Mouse (Mus musculus): ENCODE measurements at regions not wholly inside any gene's neighbourhood (a gene's known extent, or its start where the extent isn't known, plus 50 kb on each side); places are given as distances from the start of the nearest gene placed in this dataset.

DNA sequence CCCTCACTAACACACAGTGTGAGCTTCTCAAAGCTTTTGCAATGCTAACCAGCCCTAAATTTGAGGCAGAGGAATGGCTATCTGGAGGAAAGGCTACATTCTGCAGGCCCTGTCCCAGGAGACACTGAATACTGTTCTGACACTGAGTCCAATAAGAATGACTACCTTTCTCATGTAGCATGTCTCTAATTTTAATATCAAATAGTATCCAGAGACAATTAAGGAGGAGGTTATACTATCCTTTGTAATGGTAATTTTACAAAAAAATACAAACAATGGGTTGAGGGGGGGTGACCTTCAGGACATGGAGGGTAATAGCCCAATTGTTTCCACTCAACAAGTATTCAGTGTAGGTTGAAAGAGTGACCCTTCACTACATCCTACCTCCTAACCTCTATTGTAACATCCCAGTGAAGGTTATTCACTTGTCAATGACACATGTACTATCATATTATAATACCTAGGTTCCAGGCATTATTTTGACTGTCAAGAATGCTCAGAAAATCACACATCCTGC, 222.7 kb downstream of the Gm826 start:
- H3K9ac ChIP-seq: no peak overlapping the region
- no peaks in the 10 kb centered on the region for H3K4me1 ChIP-seq (ENCODE audit: insufficient read depth)
- H3K27ac ChIP-seq (ENCODE audit: low read depth): no peak overlapping the region
- ATAC-seq (ENCODE audit: insufficient read depth) (no peak), DNase-seq (no peak)
- no peak overlapping the region for H3K4me3 ChIP-seq (ENCODE audit: low read depth, low read length)
- TF ChIP-seq CTCF (IDR thresholded peaks at IDR 0.05; ENCODE audit: low read depth): no peak
- H3K4me2 ChIP-seq: no peak overlapping the region
- no peaks in the 10 kb centered on the region for H3K27me3 ChIP-seq (ENCODE audit: insufficient read depth, low read length)
- no peaks in the 10 kb centered on the region for H3K36me3 ChIP-seq (ENCODE audit: insufficient read depth)
- H3K9me3 ChIP-seq (ENCODE audit: low read depth, low read length): no peaks in the 10 kb centered on the region

DNA sequence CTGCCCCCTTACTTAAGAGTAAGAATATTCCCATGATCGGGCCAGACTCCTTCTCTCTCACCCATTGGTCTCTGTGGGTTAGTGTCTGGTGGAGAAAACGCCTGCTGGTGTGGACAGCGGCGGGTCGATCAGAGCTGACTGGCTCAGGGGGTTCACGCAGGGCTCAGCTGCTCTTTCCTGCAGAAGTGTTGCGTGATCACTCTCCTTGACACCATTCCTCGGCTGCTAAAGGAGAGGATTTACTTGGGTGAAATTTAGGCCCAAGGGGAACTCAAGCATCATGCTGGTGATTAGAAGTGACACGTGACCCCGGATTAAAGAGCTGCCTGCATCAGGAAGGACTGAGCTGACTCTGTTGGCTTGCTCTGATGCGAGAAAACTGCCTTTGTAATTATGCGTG, 240.9 kb downstream of the Gm826 start:
- H3K36me3 ChIP-seq (ENCODE audit: insufficient read depth): no peaks in the 10 kb centered on the region
- 21% methylated on average over 12 of the region's 12 CpGs for whole genome bisulfite sequencing
- no peak overlapping the region for H3K4me2 ChIP-seq
- DNase-seq (no peak), ATAC-seq (ENCODE audit: insufficient read depth) (no peak)
- H3K27me3 ChIP-seq (ENCODE audit: insufficient read depth, low read length): no peaks in the 10 kb centered on the region
- H3K4me1 ChIP-seq (ENCODE audit: insufficient read depth): no peaks in the 10 kb centered on the region
- H3K4me3 ChIP-seq (ENCODE audit: low read depth, low read length): no peak overlapping the region
- no peak overlapping the region for H3K27ac ChIP-seq (ENCODE audit: low read depth)
- no peak overlapping the region for H3K9ac ChIP-seq
- no peak for TF ChIP-seq CTCF (IDR thresholded peaks at IDR 0.05; ENCODE audit: low read depth)
- no peaks in the 10 kb centered on the region for H3K9me3 ChIP-seq (ENCODE audit: low read depth, low read length)

DNA sequence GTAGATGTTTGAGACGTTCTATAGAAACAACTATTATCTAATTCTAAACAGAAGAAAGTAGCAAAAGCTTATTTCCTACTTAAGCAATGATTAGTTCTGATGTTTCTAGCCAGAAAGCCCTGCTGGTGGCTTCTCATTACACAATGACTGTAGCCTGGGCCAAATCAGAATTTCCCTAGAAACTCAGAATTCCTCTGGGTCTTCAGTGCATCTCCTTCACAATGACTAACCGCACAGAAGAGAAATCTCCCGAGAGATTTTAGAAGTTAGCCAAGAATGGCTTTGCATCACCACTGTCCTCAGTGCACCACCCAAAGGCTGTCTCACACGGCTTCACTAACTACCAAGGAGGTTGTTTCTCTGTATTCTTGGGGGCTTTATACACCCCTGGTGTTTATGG, 248.0 kb downstream of the Gm826 start:
- H3K9me3 ChIP-seq (ENCODE audit: low read depth, low read length): no peaks in the 10 kb centered on the region
- WGBS: 72% methylated on average over 4 of the region's 4 CpGs
- ATAC-seq (ENCODE audit: insufficient read depth): no peak

DNA sequence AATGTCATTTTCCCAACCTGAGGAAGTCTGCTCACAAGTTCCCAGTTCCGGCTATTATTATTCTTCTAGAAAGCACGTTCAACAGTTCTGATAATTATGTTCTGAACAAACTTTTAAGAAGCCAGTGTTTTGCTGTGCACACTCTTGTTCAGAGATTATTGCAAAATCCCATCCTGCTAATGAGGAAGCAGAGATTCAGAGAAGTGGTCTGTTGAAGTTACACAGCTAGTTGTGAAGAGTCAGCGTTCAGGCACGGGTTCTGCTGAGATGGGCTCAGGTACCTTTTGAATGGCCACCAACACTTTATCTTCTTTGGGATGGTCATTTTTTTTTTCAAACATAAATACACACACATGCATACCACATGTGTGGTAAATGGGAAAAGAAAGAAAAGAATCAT, 250.3 kb downstream of the Gm826 start:
- ATAC-seq (ENCODE audit: insufficient read depth): no peak
- no peak overlapping the region for H3K4me3 ChIP-seq (ENCODE audit: low read depth, low read length)

More for the DNA sequence above, 248.0 kb downstream of the Gm826 start:
- Histone ChIP-seq H3K36me3 (ENCODE audit: insufficient read depth) (no peaks in the 10 kb centered on the region), H3K4me3 (ENCODE audit: low read depth, low read length) (no peak overlapping the region), H3K27ac (ENCODE audit: low read depth) (no peak overlapping the region), H3K4me1 (ENCODE audit: insufficient read depth) (no peaks in the 10 kb centered on the region), H3K27me3 (ENCODE audit: insufficient read depth, low read length) (no peaks in the 10 kb centered on the region), H3K4me2 (no peak overlapping the region), H3K9ac (no peak overlapping the region)
- no peak for DNase-seq
- TF ChIP-seq CTCF (IDR thresholded peaks at IDR 0.05; ENCODE audit: low read depth): no peak

DNA sequence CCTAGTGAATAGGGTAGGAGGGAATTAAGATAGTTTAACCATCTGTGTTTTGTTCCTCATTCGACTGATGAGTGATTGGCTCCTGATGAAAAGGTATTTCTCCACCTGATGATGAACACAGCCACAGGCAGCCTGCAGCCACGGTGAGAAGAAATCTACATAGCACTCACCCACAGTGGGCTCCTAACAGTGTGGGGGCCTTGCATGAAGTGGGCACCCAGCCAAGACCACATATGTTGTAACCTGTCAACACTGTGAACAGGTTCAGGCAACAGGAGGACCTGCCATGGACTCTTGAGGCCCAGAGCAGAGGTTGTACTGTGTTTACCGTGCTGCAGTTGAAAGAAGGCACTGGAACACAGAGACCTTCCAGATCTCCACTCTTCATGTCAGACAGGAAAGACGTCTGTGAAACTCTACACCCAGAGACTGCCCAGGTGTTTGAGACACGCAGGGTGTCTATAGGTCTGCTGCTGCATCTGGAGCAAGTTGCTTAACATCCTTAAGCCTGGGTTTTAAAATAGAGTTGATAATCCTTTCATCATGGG, 251.8 kb downstream of the Gm826 start:
- no peak for DNase-seq
- 50% methylated on average over 5 of the region's 5 CpGs for WGBS
- Histone ChIP-seq H3K36me3 (ENCODE audit: insufficient read depth) (no peaks in the 10 kb centered on the region), H3K9ac (no peak overlapping the region), H3K4me2 (no peak overlapping the region), H3K4me1 (ENCODE audit: insufficient read depth) (no peaks in the 10 kb centered on the region), H3K9me3 (ENCODE audit: low read depth, low read length) (no peaks in the 10 kb centered on the region), H3K27ac (ENCODE audit: low read depth) (no peak overlapping the region), H3K27me3 (ENCODE audit: insufficient read depth, low read length) (no peaks in the 10 kb centered on the region), H3K4me3 (ENCODE audit: low read depth, low read length) (no peak overlapping the region)
- no peak for ATAC-seq (ENCODE audit: insufficient read depth)
- no peak for TF ChIP-seq CTCF (IDR thresholded peaks at IDR 0.05; ENCODE audit: low read depth)

More for the DNA sequence above, 250.3 kb downstream of the Gm826 start:
- 85% methylated on average over 4 of the region's 4 CpGs for WGBS
- Histone ChIP-seq H3K36me3 (ENCODE audit: insufficient read depth) (no peaks in the 10 kb centered on the region), H3K9ac (no peak overlapping the region), H3K27me3 (ENCODE audit: insufficient read depth, low read length) (no peaks in the 10 kb centered on the region), H3K4me1 (ENCODE audit: insufficient read depth) (no peaks in the 10 kb centered on the region), H3K4me2 (no peak overlapping the region), H3K27ac (ENCODE audit: low read depth) (no peak overlapping the region), H3K9me3 (ENCODE audit: low read depth, low read length) (no peaks in the 10 kb centered on the region)
- no peak for TF ChIP-seq CTCF (IDR thresholded peaks at IDR 0.05; ENCODE audit: low read depth)
- DNase-seq: no peak

DNA sequence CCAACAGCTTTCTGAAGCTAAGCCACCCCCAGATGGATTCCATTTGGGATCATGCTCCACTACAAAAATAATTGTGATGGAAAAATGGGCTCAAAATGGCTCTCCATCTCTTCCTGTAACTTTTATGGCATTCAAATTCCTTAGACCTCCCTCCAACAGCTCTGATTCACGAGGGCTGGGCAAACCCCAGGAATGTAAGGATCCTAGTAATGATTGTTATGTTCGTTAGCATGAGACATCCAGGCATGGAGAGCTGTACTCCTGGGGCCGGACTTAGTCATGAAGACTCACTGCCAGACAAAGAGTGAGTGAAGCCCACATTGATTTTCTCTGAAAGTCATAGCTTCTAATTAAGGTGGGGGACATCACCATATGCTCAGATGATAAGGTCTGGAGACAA, 258.3 kb downstream of the Gm826 start:
- Histone ChIP-seq H3K4me1 (ENCODE audit: insufficient read depth) (no peaks in the 10 kb centered on the region), H3K4me2 (no peak overlapping the region), H3K9me3 (ENCODE audit: low read depth, low read length) (no peaks in the 10 kb centered on the region), H3K27ac (ENCODE audit: low read depth) (no peak overlapping the region), H3K9ac (no peak overlapping the region), H3K4me3 (ENCODE audit: low read depth, low read length) (no peak overlapping the region), H3K36me3 (ENCODE audit: insufficient read depth) (no peaks in the 10 kb centered on the region), H3K27me3 (ENCODE audit: insufficient read depth, low read length) (no peaks in the 10 kb centered on the region)
- no peak for TF ChIP-seq CTCF (IDR thresholded peaks at IDR 0.05; ENCODE audit: low read depth)
- DNase-seq (no peak), ATAC-seq (ENCODE audit: insufficient read depth) (no peak)
- WGBS: 59% methylated on average over 3 of the region's 3 CpGs

DNA sequence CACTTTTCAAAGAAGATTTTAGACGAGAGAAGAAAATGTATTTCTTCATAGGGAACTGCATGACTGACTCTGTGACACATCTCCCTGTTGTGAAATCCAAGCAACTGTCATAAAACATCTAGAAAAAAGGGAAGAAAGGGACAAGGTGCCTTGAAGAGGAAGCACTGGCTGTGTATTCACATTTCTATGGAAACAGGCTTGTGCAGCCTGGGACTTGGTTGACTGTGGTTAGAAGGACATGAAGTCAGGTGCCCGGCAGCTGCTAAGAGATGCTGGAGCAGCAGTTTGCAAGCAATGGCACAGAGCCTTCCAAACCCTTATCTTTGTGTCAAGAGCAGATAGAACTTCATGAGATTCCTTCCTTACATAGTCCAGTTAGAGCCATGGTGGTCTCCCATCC, 263.5 kb downstream of the Gm826 start:
- no peak overlapping the region for H3K9ac ChIP-seq
- WGBS: 79% methylated on average over 2 of the region's 2 CpGs
- DNase-seq (no peak), ATAC-seq (ENCODE audit: insufficient read depth) (no peak)
- H3K27ac ChIP-seq (ENCODE audit: low read depth): no peak overlapping the region
- no peak overlapping the region for H3K4me3 ChIP-seq (ENCODE audit: low read depth, low read length)
- no peaks in the 10 kb centered on the region for H3K36me3 ChIP-seq (ENCODE audit: insufficient read depth)
- H3K4me1 ChIP-seq (ENCODE audit: insufficient read depth): peaks cover 4% of the 10 kb centered on the region; the same call in 1 of the 2 replicates
- no peaks in the 10 kb centered on the region for H3K9me3 ChIP-seq (ENCODE audit: low read depth, low read length)
- TF ChIP-seq CTCF (IDR thresholded peaks at IDR 0.05; ENCODE audit: low read depth): no peak
- H3K27me3 ChIP-seq (ENCODE audit: insufficient read depth, low read length): no peaks in the 10 kb centered on the region
- no peak overlapping the region for H3K4me2 ChIP-seq

DNA sequence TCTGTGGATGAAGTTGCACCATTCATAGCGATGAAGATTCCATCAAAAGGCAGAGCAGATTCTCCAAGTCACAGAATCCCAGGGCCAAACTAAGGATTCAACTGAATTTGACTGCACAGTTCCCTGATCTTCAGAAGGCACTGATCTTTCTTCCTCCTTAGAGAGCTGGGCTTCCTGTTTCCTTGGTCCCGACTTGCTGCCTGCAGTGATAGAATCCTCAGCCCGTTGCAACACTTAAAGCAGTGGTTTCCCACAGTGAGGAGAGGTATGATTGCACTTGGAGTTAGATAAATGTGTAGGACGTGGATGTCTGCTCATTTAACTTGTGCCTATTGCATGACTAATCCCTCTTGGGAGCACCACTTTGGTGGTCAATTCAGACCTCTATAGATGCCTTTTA, 265.2 kb downstream of the Gm826 start:
- H3K27me3 ChIP-seq (ENCODE audit: insufficient read depth, low read length): no peaks in the 10 kb centered on the region
- no peak overlapping the region for H3K4me3 ChIP-seq (ENCODE audit: low read depth, low read length)
- H3K4me2 ChIP-seq: no peak overlapping the region
- WGBS: 78% methylated on average over 4 of the region's 4 CpGs
- no peak overlapping the region for H3K9ac ChIP-seq
- no peak for ATAC-seq (ENCODE audit: insufficient read depth)
- no peaks in the 10 kb centered on the region for H3K9me3 ChIP-seq (ENCODE audit: low read depth, low read length)
- H3K4me1 ChIP-seq (ENCODE audit: insufficient read depth): peaks cover 4% of the 10 kb centered on the region; the same call in 1 of the 2 replicates
- TF ChIP-seq CTCF (IDR thresholded peaks at IDR 0.05; ENCODE audit: low read depth): no peak
- no peaks in the 10 kb centered on the region for H3K36me3 ChIP-seq (ENCODE audit: insufficient read depth)
- H3K27ac ChIP-seq (ENCODE audit: low read depth): no peak overlapping the region
- no peak for DNase-seq

All from lung, embryonic 14.5 days (tissue).